Mouse (Mus musculus): Measurements from ENCODE around the gene Prrt3. TPM values are rescaled to one million over a fixed set of nuclear protein-coding genes. Genes with fewer than 3 reads are reported as not detected.
A peak's percentile ranks its signal among the peaks of the same experiment; 100 is the strongest.

Gene Prrt3
- polyA plus RNA-seq, 1 experiment from 2014 or later: 0.16 TPM

GRCm38 (mm10) chr6:113517434-113518080, 15.8 kb upstream of the Prrt3 start:
- Histone ChIP-seq H3K4me2 (no peak overlapping the region), H3K27ac (ENCODE audit: low read depth, low read length) (no peak overlapping the region), H3K4me1 (replicated peaks; ENCODE audit: control insufficient read depth, insufficient read depth, low read length) (no peaks in the 10 kb centered on the region), H3K9ac (ENCODE audit: low read depth, low read length) (no peak overlapping the region), H3K27me3 (replicated peaks; ENCODE audit: control insufficient read depth, insufficient read depth, low read length) (no peaks in the 10 kb centered on the region), H3K4me3 (ENCODE audit: low read depth, low read length) (no peak overlapping the region), H3K9me3 (ENCODE audit: control insufficient read depth, low read length) (peaks cover 4% of the 10 kb centered on the region; the same call in 1 of the 2 replicates), H3K36me3 (ENCODE audit: control insufficient read depth, insufficient read depth, low read length) (peaks cover 60% of the 10 kb centered on the region)
- 74% methylated on average over 8 of the region's 8 CpGs for WGBS
- ATAC-seq (replicated peaks; ENCODE audit: low FRiP score) (no peak), DNase-seq (ENCODE audit: low spot score) (no peak)

- H3K9me3 ChIP-seq (ENCODE audit: control insufficient read depth, low read length): peaks cover 4% of the 10 kb centered on the region; the same call in 1 of the 2 replicates
- no peak overlapping the region for H3K9ac ChIP-seq (ENCODE audit: low read depth, low read length)
- H3K36me3 ChIP-seq (ENCODE audit: control insufficient read depth, insufficient read depth, low read length): peaks cover 43% of the 10 kb centered on the region
- no peaks in the 10 kb centered on the region for H3K27me3 ChIP-seq (replicated peaks; ENCODE audit: control insufficient read depth, insufficient read depth, low read length)
- no peak for DNase-seq (ENCODE audit: low spot score)
- H3K4me3 ChIP-seq (ENCODE audit: low read depth, low read length): no peak overlapping the region
- H3K4me2 ChIP-seq: no peak overlapping the region
- WGBS: 91% methylated on average over 3 of the region's 3 CpGs
- no peaks in the 10 kb centered on the region for H3K4me1 ChIP-seq (replicated peaks; ENCODE audit: control insufficient read depth, insufficient read depth, low read length)
- no peak for ATAC-seq (replicated peaks; ENCODE audit: low FRiP score)
- no peak overlapping the region for H3K27ac ChIP-seq (ENCODE audit: low read depth, low read length)
Observed at GRCm38 (mm10) chr6:113514600-113514999, 12.9 kb upstream of the Prrt3 start.

- Histone ChIP-seq H3K4me3 (ENCODE audit: low read depth, low read length) (no peak overlapping the region), H3K9me3 (ENCODE audit: control insufficient read depth, low read length) (peaks cover 4% of the 10 kb centered on the region; the same call in 1 of the 2 replicates), H3K9ac (ENCODE audit: low read depth, low read length) (no peak overlapping the region), H3K36me3 (ENCODE audit: control insufficient read depth, insufficient read depth, low read length) (peaks cover 38% of the 10 kb centered on the region), H3K27me3 (replicated peaks; ENCODE audit: control insufficient read depth, insufficient read depth, low read length) (no peaks in the 10 kb centered on the region), H3K27ac (ENCODE audit: low read depth, low read length) (no peak overlapping the region), H3K4me2 (no peak overlapping the region), H3K4me1 (replicated peaks; ENCODE audit: control insufficient read depth, insufficient read depth, low read length) (no peaks in the 10 kb centered on the region)
- no peak for ATAC-seq (replicated peaks; ENCODE audit: low FRiP score)
- 91% methylated on average over 6 of the region's 6 CpGs for WGBS
- no peak for DNase-seq (ENCODE audit: low spot score)
Observed at GRCm38 (mm10) chr6:113513944-113514343, 12.2 kb upstream of the Prrt3 start.

- no peak overlapping the region for H3K9ac ChIP-seq (ENCODE audit: low read depth, low read length)
- WGBS: 67% methylated on average over 5 of the region's 5 CpGs
- H3K4me1 ChIP-seq (replicated peaks; ENCODE audit: control insufficient read depth, insufficient read depth, low read length): no peaks in the 10 kb centered on the region
- no peak for ATAC-seq (replicated peaks; ENCODE audit: low FRiP score)
- DNase-seq (ENCODE audit: low spot score): no peak
- H3K27me3 ChIP-seq (replicated peaks; ENCODE audit: control insufficient read depth, insufficient read depth, low read length): no peaks in the 10 kb centered on the region
- no peak overlapping the region for H3K27ac ChIP-seq (ENCODE audit: low read depth, low read length)
- no peak overlapping the region for H3K4me3 ChIP-seq (ENCODE audit: low read depth, low read length)
- H3K36me3 ChIP-seq (ENCODE audit: control insufficient read depth, insufficient read depth, low read length): peaks cover 4% of the 10 kb centered on the region
- no peaks in the 10 kb centered on the region for H3K9me3 ChIP-seq (ENCODE audit: control insufficient read depth, low read length)
- H3K4me2 ChIP-seq: no peak overlapping the region
Observed at GRCm38 (mm10) chr6:113508947-113509280, 7.2 kb upstream of the Prrt3 start.

- Histone ChIP-seq H3K4me3 (ENCODE audit: low read depth, low read length) (no peak overlapping the region), H3K9me3 (ENCODE audit: control insufficient read depth, low read length) (no peaks in the 10 kb centered on the region), H3K9ac (ENCODE audit: low read depth, low read length) (no peak overlapping the region), H3K36me3 (ENCODE audit: control insufficient read depth, insufficient read depth, low read length) (no peaks in the 10 kb centered on the region), H3K4me2 (no peak overlapping the region), H3K4me1 (replicated peaks; ENCODE audit: control insufficient read depth, insufficient read depth, low read length) (no peaks in the 10 kb centered on the region), H3K27me3 (replicated peaks; ENCODE audit: control insufficient read depth, insufficient read depth, low read length) (no peaks in the 10 kb centered on the region), H3K27ac (ENCODE audit: low read depth, low read length) (no peak overlapping the region)
- no peak for DNase-seq (ENCODE audit: low spot score)
- WGBS: 70% methylated on average over 7 of the region's 7 CpGs
- 0 out of 2 replicates have a peak, but pooled peaks have one; percentile 43 for ATAC-seq (replicated peaks; ENCODE audit: low FRiP score)
Observed at GRCm38 (mm10) chr6:113508272-113508946, 6.7 kb upstream of the Prrt3 start.

GRCm38 (mm10) chr6:113507130-113507529, 5.4 kb upstream of the Prrt3 start:
- Histone ChIP-seq H3K4me2 (no peak overlapping the region), H3K4me1 (replicated peaks; ENCODE audit: control insufficient read depth, insufficient read depth, low read length) (no peaks in the 10 kb centered on the region), H3K27ac (ENCODE audit: low read depth, low read length) (no peak overlapping the region), H3K4me3 (ENCODE audit: low read depth, low read length) (no peak overlapping the region), H3K9me3 (ENCODE audit: control insufficient read depth, low read length) (no peaks in the 10 kb centered on the region), H3K27me3 (replicated peaks; ENCODE audit: control insufficient read depth, insufficient read depth, low read length) (peaks cover 11% of the 10 kb centered on the region), H3K9ac (ENCODE audit: low read depth, low read length) (no peak overlapping the region), H3K36me3 (ENCODE audit: control insufficient read depth, insufficient read depth, low read length) (no peaks in the 10 kb centered on the region)
- DNase-seq (ENCODE audit: low spot score): no peak
- ATAC-seq (replicated peaks; ENCODE audit: low FRiP score): no peak

GRCm38 (mm10) chr6:113505689-113506088, 4.0 kb upstream of the Prrt3 start:
- WGBS: 72% methylated on average over 1 of the region's 1 CpGs
- 0 out of 2 replicates have a peak, but pooled peaks cover 3% of the 10 kb centered on the region for H3K4me1 ChIP-seq (replicated peaks; ENCODE audit: control insufficient read depth, insufficient read depth, low read length)
- no peak for ATAC-seq (replicated peaks; ENCODE audit: low FRiP score)
- H3K27ac ChIP-seq (ENCODE audit: low read depth, low read length): no peak overlapping the region
- no peaks in the 10 kb centered on the region for H3K36me3 ChIP-seq (ENCODE audit: control insufficient read depth, insufficient read depth, low read length)
- no peak overlapping the region for H3K4me2 ChIP-seq
- H3K9ac ChIP-seq (ENCODE audit: low read depth, low read length): no peak overlapping the region
- H3K4me3 ChIP-seq (ENCODE audit: low read depth, low read length): no peak overlapping the region
- DNase-seq (ENCODE audit: low spot score): no peak
- no peaks in the 10 kb centered on the region for H3K9me3 ChIP-seq (ENCODE audit: control insufficient read depth, low read length)
- peaks cover 25% of the 10 kb centered on the region for H3K27me3 ChIP-seq (replicated peaks; ENCODE audit: control insufficient read depth, insufficient read depth, low read length)

GRCm38 (mm10) chr6:113502801-113503200, 1.1 kb upstream of the Prrt3 start:
- no peak for ATAC-seq (replicated peaks; ENCODE audit: low FRiP score)
- 73% methylated on average over 2 of the region's 2 CpGs for WGBS
- H3K27me3 ChIP-seq (replicated peaks; ENCODE audit: control insufficient read depth, insufficient read depth, low read length): peaks cover 42% of the 10 kb centered on the region

GRCm38 (mm10) chr6:113499346-113499745, 2.4 kb downstream of the Prrt3 start:
- WGBS: 56% methylated on average over 6 of the region's 6 CpGs
- no peak for ATAC-seq (replicated peaks; ENCODE audit: low FRiP score)
- H3K9ac ChIP-seq (ENCODE audit: low read depth, low read length): no peak overlapping the region
- H3K4me1 ChIP-seq (replicated peaks; ENCODE audit: control insufficient read depth, insufficient read depth, low read length): peaks cover 11% of the 10 kb centered on the region; the same call in 1 of the 2 replicates
- no peak overlapping the region for H3K4me2 ChIP-seq
- H3K27me3 ChIP-seq (replicated peaks; ENCODE audit: control insufficient read depth, insufficient read depth, low read length): peaks cover 75% of the 10 kb centered on the region
- DNase-seq (ENCODE audit: low spot score): no peak
- H3K27ac ChIP-seq (ENCODE audit: low read depth, low read length): no peak overlapping the region
- no peak overlapping the region for H3K4me3 ChIP-seq (ENCODE audit: low read depth, low read length)
- H3K9me3 ChIP-seq (ENCODE audit: control insufficient read depth, low read length): no peaks in the 10 kb centered on the region
- H3K36me3 ChIP-seq (ENCODE audit: control insufficient read depth, insufficient read depth, low read length): no peaks in the 10 kb centered on the region

More at GRCm38 (mm10) chr6:113502801-113503200, 1.1 kb upstream of the Prrt3 start:
- Histone ChIP-seq H3K9me3 (ENCODE audit: control insufficient read depth, low read length) (no peaks in the 10 kb centered on the region), H3K36me3 (ENCODE audit: control insufficient read depth, insufficient read depth, low read length) (no peaks in the 10 kb centered on the region), H3K9ac (ENCODE audit: low read depth, low read length) (no peak overlapping the region), H3K4me2 (no peak overlapping the region), H3K4me3 (ENCODE audit: low read depth, low read length) (no peak overlapping the region), H3K27ac (ENCODE audit: low read depth, low read length) (no peak overlapping the region), H3K4me1 (replicated peaks; ENCODE audit: control insufficient read depth, insufficient read depth, low read length) (0 out of 2 replicates have a peak, but pooled peaks cover 3% of the 10 kb centered on the region)
- no peak for DNase-seq (ENCODE audit: low spot score)

Measured in liver, embryonic 11.5 days (tissue).